Mouse (Mus musculus) activated CD4-positive, CD25-positive, alpha-beta regulatory T cell (primary cell): ENCODE data around the gene Akr1c21. TPM values are rescaled to one million over a fixed set of nuclear protein-coding genes. Genes with fewer than 3 reads are reported as not detected.

Source experiments
- polyA plus RNA-seq, 2 experiments: library from polyadenylated mRNA; unstranded; fragments of 100-300 nt; shearing (Covaris generic); gene quantifications; one replicate each; pipeline ENCODE4 v1.2.1; 2017

The Akr1c21 gene
- polyA plus RNA-seq = not detected

DNA sequence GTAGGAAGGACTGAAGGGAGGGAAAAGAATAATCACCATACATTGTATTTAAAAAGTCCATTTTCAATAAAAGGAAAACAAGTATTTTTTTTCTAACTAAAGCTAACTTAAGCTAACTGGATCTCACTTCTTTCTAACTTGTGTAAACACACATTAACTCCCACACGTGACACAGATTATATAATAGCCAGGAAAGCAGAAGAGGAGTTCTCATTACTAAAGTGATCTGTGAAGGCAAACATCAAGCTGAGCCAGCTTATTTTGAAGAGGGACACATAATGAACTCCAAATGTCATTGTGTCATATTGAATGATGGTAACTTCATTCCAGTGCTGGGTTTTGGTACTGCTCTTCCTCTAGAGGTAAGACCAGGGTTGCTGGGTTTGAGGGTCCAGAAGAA lies at the start of gene Akr1c21:
Gene Akr1c21, plus strand, starts transcription at position 205 of the 400 bp plus-strand sequence.

GRCm38 (mm10) chr13:4608961-4609409 lies 35.1 kb downstream of the Akr1c21 start, which contains the start of gene Akr1e1:
Gene Akr1e1, minus strand, starts transcription at chr13:4609174.

Other genes with a start within 250 kb of the Akr1c21 start
- gene Akr1c6, start 139.8 kb upstream of the Akr1c21 start, polyA plus RNA-seq = not detected
- under 1 TPM in 1 of 2 experiments, not detected in 1; 0.14 TPM for gene Akr1c20, start 50.7 kb upstream of the Akr1c21 start, polyA plus RNA-seq
- 10 to 100 TPM in 1 of 2 experiments, 1 to 10 TPM in 1; 9.6 to 11.6 TPM for gene Akr1e1, start 35.1 kb downstream of the Akr1c21 start, polyA plus RNA-seq